Mouse (Mus musculus) liver, embryonic 11.5 days (tissue): ENCODE data around the gene Gm21992. TPM values are rescaled to one million over a fixed set of nuclear protein-coding genes. Genes with fewer than 3 reads are reported as not detected.

Experiments used
- ATAC-seq: fragments of 200-750 bp; cut with Nextera tagmentation; replicated peaks from 2 replicates; pipeline ENCODE4 v1.8.0; 2017; ENCODE audit warnings: moderate number of reproducible peaks, mild to moderate bottlenecking, moderate TSS enrichment, moderate library complexity; ENCODE audit not compliant: low FRiP score
- DNase-seq: peaks from one replicate; pipeline ENCODE4 v3.0.0-alpha.2; 2017; ENCODE audit warnings: low spot score
- H3K27ac ChIP-seq: fragments of 300-500 bp; sonication (generic); 2 replicates; pipeline ENCODE4 v1.5.1; 2014; ENCODE audit warnings: mild to moderate bottlenecking, low read depth, low read length, control low read depth
- H3K27me3 ChIP-seq: fragments of 300-500 bp; sonication (generic); replicated peaks from 2 replicates; pipeline ENCODE4 v1.6.1; 2014; ENCODE audit warnings: low read length, mixed read lengths; ENCODE audit not compliant: control insufficient read depth, insufficient read depth
- H3K36me3 ChIP-seq: fragments of 300-500 bp; sonication (generic); 2 replicates; pipeline ENCODE4 v1.6.1; 2014; ENCODE audit warnings: mild to moderate bottlenecking, low read length, moderate library complexity, mixed read lengths; ENCODE audit not compliant: control insufficient read depth, insufficient read depth
- H3K4me1 ChIP-seq: fragments of 300-500 bp; sonication (generic); replicated peaks from 2 replicates; pipeline ENCODE4 v1.6.1; 2014; ENCODE audit warnings: low read length, mixed read lengths; ENCODE audit not compliant: control insufficient read depth, insufficient read depth
- H3K4me2 ChIP-seq: fragments of 300-500 bp; sonication (generic); 2 replicates; pipeline ENCODE4 v1.6.1; 2014; ENCODE audit warnings: mild to moderate bottlenecking, control low read depth, moderate library complexity
- H3K4me3 ChIP-seq: fragments of 300-500 bp; sonication (generic); 2 replicates; pipeline ENCODE4 v1.5.1; 2014; ENCODE audit warnings: low read depth, low read length, control low read depth
- H3K9ac ChIP-seq: fragments of 300-500 bp; sonication (generic); 2 replicates; pipeline ENCODE4 v1.6.1; 2014; ENCODE audit warnings: low read depth, low read length, control low read depth
- H3K9me3 ChIP-seq: fragments of 300-500 bp; sonication (generic); 2 replicates; pipeline ENCODE4 v1.6.1; 2016; ENCODE audit warnings: low read length, inconsistent platforms, mixed read lengths; ENCODE audit not compliant: control insufficient read depth
- WGBS: fragments of 180-500 bp; shearing (Covaris S2); extraction: QIAGEN DNeasy Blood & Tissue Kit; methylation state at CpG from one replicate; pipeline ENCODE4 v1.1.7; 2014; 5-methylcytosine and 5-hydroxymethylcytosine counted together
- polyA plus RNA-seq: library from polyadenylated mRNA; unstranded; fragments of >200 nt; fragmentation: Nextera tagmentation; extraction: Ambion mirVana; gene quantifications from 2 replicates; pipeline ENCODE4 v1.2.1, GENCODE M21; 2014

Gm21992 gene
- polyA plus RNA-seq, 1 experiment from 2014 or later, result 30.1 TPM

- peaks cover 46% of the 10 kb centered on the region for H3K27me3 ChIP-seq
- H3K27ac ChIP-seq, result no peak overlapping the region
- H3K4me3 ChIP-seq, result no peak overlapping the region
- WGBS, result 71% methylated on average over 10 of the region's 10 CpGs
- peaks cover 2% of the 10 kb centered on the region; the same call in 1 of the 2 replicates for H3K4me1 ChIP-seq
- DNase-seq, result no peak
- no peaks in the 10 kb centered on the region for H3K9me3 ChIP-seq
- H3K36me3 ChIP-seq, result no peaks in the 10 kb centered on the region
- H3K9ac ChIP-seq, result no peak overlapping the region
- ATAC-seq, result no peak
- no peak overlapping the region for H3K4me2 ChIP-seq
Observed at GRCm38 (mm10) chr19:4708765-4709164, 102.6 kb downstream of the Gm21992 start.

- Histone ChIP-seq H3K9me3 (no peaks in the 10 kb centered on the region), H3K27ac (no peak overlapping the region), H3K9ac (no peak overlapping the region), H3K36me3 (no peaks in the 10 kb centered on the region), H3K27me3 (peaks cover 39% of the 10 kb centered on the region), H3K4me1 (no peaks in the 10 kb centered on the region), H3K4me2 (no peak overlapping the region), H3K4me3 (no peak overlapping the region)
- 37% methylated on average over 7 of the region's 7 CpGs for WGBS
- DNase-seq (no peak), ATAC-seq (no peak)
Observed at GRCm38 (mm10) chr19:4701221-4701620, 110.2 kb downstream of the Gm21992 start.

GRCm38 (mm10) chr19:4700656-4701055 lies 110.8 kb downstream of the Gm21992 start:
- no peak for DNase-seq
- Histone ChIP-seq H3K27me3 (peaks cover 39% of the 10 kb centered on the region), H3K4me2 (no peak overlapping the region), H3K4me1 (no peaks in the 10 kb centered on the region), H3K9ac (no peak overlapping the region), H3K27ac (no peak overlapping the region), H3K36me3 (no peaks in the 10 kb centered on the region), H3K4me3 (no peak overlapping the region), H3K9me3 (no peaks in the 10 kb centered on the region)
- no peak for ATAC-seq
- 71% methylated on average over 8 of the region's 8 CpGs for WGBS

- ATAC-seq (no peak), DNase-seq (no peak)
- Histone ChIP-seq H3K36me3 (no peaks in the 10 kb centered on the region), H3K9ac (no peak overlapping the region), H3K4me3 (no peak overlapping the region), H3K27ac (no peak overlapping the region), H3K9me3 (no peaks in the 10 kb centered on the region), H3K27me3 (peaks cover 39% of the 10 kb centered on the region), H3K4me2 (no peak overlapping the region), H3K4me1 (no peaks in the 10 kb centered on the region)
- 62% methylated on average over 5 of the region's 5 CpGs for WGBS
Observed at GRCm38 (mm10) chr19:4699821-4700220, 111.6 kb downstream of the Gm21992 start.

GRCm38 (mm10) chr19:4698856-4699255 lies 112.6 kb downstream of the Gm21992 start:
- no peak overlapping the region for H3K27ac ChIP-seq
- no peaks in the 10 kb centered on the region for H3K36me3 ChIP-seq
- H3K4me3 ChIP-seq, result no peak overlapping the region
- WGBS, result 35% methylated on average over 8 of the region's 8 CpGs
- no peaks in the 10 kb centered on the region for H3K9me3 ChIP-seq
- H3K9ac ChIP-seq, result no peak overlapping the region
- no peak overlapping the region; the same call in 1 of the 2 replicates for H3K4me2 ChIP-seq
- ATAC-seq, result no peak
- peaks cover 42% of the 10 kb centered on the region for H3K27me3 ChIP-seq
- no peak for DNase-seq
- no peaks in the 10 kb centered on the region for H3K4me1 ChIP-seq

GRCm38 (mm10) chr19:4698205-4698677 lies 113.2 kb downstream of the Gm21992 start, which contains the start of gene Gm960:
Gene Gm960, minus strand, starts transcription at chr19:4698668.
- no peaks in the 10 kb centered on the region for H3K9me3 ChIP-seq
- H3K9ac ChIP-seq, result no peak within 1 kb of the TSS; the same call in 1 of the 2 replicates
- peak within 1 kb of the TSS; percentile 74 for H3K4me2 ChIP-seq
- DNase-seq (peak; percentile 68), ATAC-seq (peak; percentile 20; the same call in 1 of the 2 replicates)
- H3K4me3 ChIP-seq, result peak within 1 kb of the TSS; percentile 53
- H3K27ac ChIP-seq, result no peak within 1 kb of the TSS
- WGBS, result 2% methylated on average over 40 of the region's 40 CpGs
- H3K36me3 ChIP-seq, result no peaks in the 10 kb centered on the region
- peaks cover 41% of the 10 kb centered on the region for H3K27me3 ChIP-seq
- H3K4me1 ChIP-seq, result no peaks in the 10 kb centered on the region

- no peak for DNase-seq
- H3K27me3 ChIP-seq, result peaks cover 41% of the 10 kb centered on the region
- H3K27ac ChIP-seq, result no peak overlapping the region
- ATAC-seq, result no peak
- H3K9me3 ChIP-seq, result no peaks in the 10 kb centered on the region
- H3K9ac ChIP-seq, result no peak overlapping the region
- peak overlapping the region; percentile 74 for H3K4me2 ChIP-seq
- WGBS, result 65% methylated on average over 9 of the region's 9 CpGs
- no peaks in the 10 kb centered on the region for H3K4me1 ChIP-seq
- H3K4me3 ChIP-seq, result no peak overlapping the region
- no peaks in the 10 kb centered on the region for H3K36me3 ChIP-seq
Observed at GRCm38 (mm10) chr19:4697721-4698120, 113.7 kb downstream of the Gm21992 start.

- H3K27me3 ChIP-seq, result peaks cover 37% of the 10 kb centered on the region
- DNase-seq, result no peak
Observed at GRCm38 (mm10) chr19:4697121-4697520, 114.3 kb downstream of the Gm21992 start.

GRCm38 (mm10) chr19:4694346-4694745 lies 117.1 kb downstream of the Gm21992 start:
- 55% methylated on average over 3 of the region's 3 CpGs for WGBS
- Histone ChIP-seq H3K9ac (no peak overlapping the region), H3K27me3 (peaks cover 27% of the 10 kb centered on the region), H3K27ac (no peak overlapping the region), H3K4me1 (no peaks in the 10 kb centered on the region), H3K9me3 (no peaks in the 10 kb centered on the region), H3K4me2 (no peak overlapping the region), H3K36me3 (no peaks in the 10 kb centered on the region), H3K4me3 (no peak overlapping the region)
- ATAC-seq (no peak), DNase-seq (no peak)

More at GRCm38 (mm10) chr19:4697121-4697520, 114.3 kb downstream of the Gm21992 start:
- no peaks in the 10 kb centered on the region for H3K36me3 ChIP-seq
- no peaks in the 10 kb centered on the region for H3K4me1 ChIP-seq
- no peak overlapping the region for H3K27ac ChIP-seq
- 72% methylated on average over 3 of the region's 3 CpGs for WGBS
- no peak for ATAC-seq
- no peak overlapping the region for H3K4me3 ChIP-seq
- no peak overlapping the region for H3K9ac ChIP-seq
- no peaks in the 10 kb centered on the region for H3K9me3 ChIP-seq
- no peak overlapping the region for H3K4me2 ChIP-seq
